9 mouse cellular contexts compared by ENCODE assay signal in genomic region chr5:73480700-73481099, GRCm38 (mm10). TPM values are rescaled to one million over a fixed set of nuclear protein-coding genes. Genes with fewer than 3 reads are reported as not detected.
DNase-seq lines count a peak whose midpoint lies in the region; ATAC-seq and TF ChIP-seq lines count a peak whose summit lies in the region.
"Had no signal": no experiment of that assay in that cellular context is flagged by ENCODE, and none has a peak within 500 bp of the region (broad histone marks: within the 10 kb centered on the region; RNA-seq: fewer than 3 reads in every experiment).

Gene Dcun1d4, plus strand, starts transcription at chr5:73481000.

- H3K27me3 ChIP-seq in embryonic facial prominence, embryonic 10.5 days (replicated peaks; ENCODE audit: low read depth, poor library complexity, severe bottlenecking) = no peaks in the 10 kb centered on the region
- no peaks in the 10 kb centered on the region for H3K27me3 ChIP-seq in limb, embryonic 14.5 days (ENCODE audit: control insufficient read depth, insufficient read depth, low read length)

- H3K36me3 ChIP-seq in embryonic facial prominence, embryonic 10.5 days (replicated peaks) = no peaks in the 10 kb centered on the region
- H3K36me3 ChIP-seq in limb, embryonic 14.5 days (ENCODE audit: control insufficient read depth, insufficient read depth, low read length) = no peaks in the 10 kb centered on the region

- H3K4me2 ChIP-seq in limb, embryonic 14.5 days (replicated peaks; ENCODE audit: low read depth, low read length, severe bottlenecking) = no peak within 1 kb of the TSS

- no peak for ATAC-seq in hematopoietic stem cell, adult 5-6 weeks (replicated peaks in 1 of 2; ENCODE audit: insufficient read depth in 1 of 2, low FRiP score in 2 of 2, low TSS enrichment in 1 of 2, low read depth in 1 of 2, poor library complexity in 2 of 2, severe bottlenecking in 2 of 2)
- no peak for ATAC-seq in limb, embryonic 14.5 days (ENCODE audit: low FRiP score, low read depth)

- H3K27ac ChIP-seq in embryonic facial prominence, embryonic 10.5 days (replicated peaks) = no peak within 1 kb of the TSS
- H3K27ac ChIP-seq in limb, embryonic 14.5 days (replicated peaks; ENCODE audit: low read depth, low read length) = no peak within 1 kb of the TSS
- H3K27ac ChIP-seq: macrophage had no signal

- 0 out of 2 replicates have a peak, but pooled peaks cover 2% of the 10 kb centered on the region for H3K4me1 ChIP-seq in embryonic facial prominence, embryonic 10.5 days
- no peaks in the 10 kb centered on the region for H3K4me1 ChIP-seq in limb, embryonic 14.5 days (ENCODE audit: control insufficient read depth, insufficient read depth, low read length)

- 85% methylated on average over 7 of the region's 7 CpGs for WGBS in embryonic facial prominence, embryonic 10.5 days
- 82% methylated on average over 7 of the region's 7 CpGs for WGBS in limb, embryonic 14.5 days

- DNase-seq in layer of hippocampus, adult 8-10 months (ENCODE audit: low spot score in 2 of 2) = no peak
- DNase-seq in layer of hippocampus, adult 11-12 months (ENCODE audit: low spot score) = no peak
- DNase-seq in embryonic facial prominence, embryonic 10.5 days (ENCODE audit: low spot score) = no peak
- DNase-seq in limb, embryonic 14.5 days (ENCODE audit: low spot score) = no peak
- DNase-seq in cerebellum, postnatal 10 days = no peak
- DNase-seq in embryo, embryonic 11 days = no peak
- DNase-seq in T-cell, adult 2 months (ENCODE audit: low spot score) = no peak

- H3K9me3 ChIP-seq in embryonic facial prominence, embryonic 10.5 days = no peaks in the 10 kb centered on the region
- H3K9me3 ChIP-seq in limb, embryonic 14.5 days (ENCODE audit: control insufficient read depth, low read length) = no peaks in the 10 kb centered on the region

- no peak within 1 kb of the TSS for H3K9ac ChIP-seq in limb, embryonic 14.5 days (ENCODE audit: low read depth, low read length, severe bottlenecking)

- H3K4me3 ChIP-seq in embryonic facial prominence, embryonic 10.5 days = no peak within 1 kb of the TSS
- H3K4me3 ChIP-seq in limb, embryonic 14.5 days (replicated peaks; ENCODE audit: low read length) = no peak within 1 kb of the TSS

- no peak for TF ChIP-seq POLR2A in limb, embryonic 14.5 days (IDR thresholded peaks at IDR 0.05; ENCODE audit: borderline replicate concordance, extremely low read depth, insufficient read depth, insufficient read length)

RNA-seq across cellular contexts. Expression of gene Dcun1d4, which starts in this region (rescaled TPM):
- total RNA-seq in layer of hippocampus, adult 8-10 months (2022) = 100 to 1,000 TPM; 118 to 135 (median 124) TPM
- 46.6 and 46.8 TPM in 2 replicates for polyA plus RNA-seq in embryonic facial prominence, embryonic 10.5 days (2016; fragmentation: Nextera tagmentation; extraction: Ambion mirVana)
- 18.2 and 21.6 TPM in 2 replicates for total RNA-seq in hematopoietic stem cell, adult 5-6 weeks (2017)
- polyA plus RNA-seq in limb, embryonic 14.5 days (2012; rRNA removed) = 19.4 and 19.9 TPM in 2 replicates
- polyA plus RNA-seq in limb, embryonic 14.5 days (2014; fragmentation: Nextera tagmentation; extraction: Ambion mirVana) = 27.0 and 34.2 TPM in 2 replicates
